Mouse (Mus musculus) ES-Bruce4 (cell line): Measurements from ENCODE around the gene Dad1.

Experiments used
- CTCF ChIP-seq: IDR thresholded peaks from one replicate; pipeline ENCODE4 v1.8.1; 2011; ENCODE audit warnings: low read depth, low read length
- EP300 ChIP-seq: IDR thresholded peaks from 2 replicates; pipeline ENCODE4 v1.6.1; 2011; ENCODE audit warnings: low read depth, low read length; ENCODE audit not compliant: insufficient read depth
- POLR2A ChIP-seq: IDR thresholded peaks from one replicate; pipeline ENCODE4 v1.8.1; 2011; ENCODE audit warnings: low read length; ENCODE audit not compliant: insufficient read depth

- no peak for TF ChIP-seq CTCF
- no peak for TF ChIP-seq POLR2A
- no peak for TF ChIP-seq EP300
These were observed 58.0 kb downstream of the Dad1 start for GRCm38 (mm10) chr14:54195838-54196423.
